Mouse (Mus musculus): Measurements from ENCODE around the gene Ccs.

- TF ChIP-seq POLR2A (IDR thresholded peaks at IDR 0.05; ENCODE audit: control insufficient read depth, low read depth, low read length) (no peak), CTCF (IDR thresholded peaks at IDR 0.05; ENCODE audit: control insufficient read depth, insufficient read depth, insufficient replicate concordance, low read depth, low read length) (no peak)
These were observed 3.0 kb downstream of the Ccs start for GRCm38 (mm10) chr19:4836096-4836495.
